Mouse (Mus musculus) liver, adult 2 months (tissue): ENCODE data around the gene Col23a1. TPM values are rescaled to one million over a fixed set of nuclear protein-coding genes. Genes with fewer than 3 reads are reported as not detected.

Source experiments
- DNase-seq: peaks from one replicate; pipeline ENCODE4 v3.0.0-alpha.2; 2011; ENCODE audit warnings: low read depth, low spot score; ENCODE audit errors: extremely low read depth
- H3K27ac ChIP-seq: fragments of 200-500 bp; replicated peaks from 2 replicates; pipeline ENCODE4 v1.5.1; 2012; ENCODE audit warnings: low read depth, mild to moderate bottlenecking, control low read depth, inconsistent platforms, low read length; ENCODE audit not compliant: insufficient read depth
- H3K27me3 ChIP-seq: fragments of 200-500 bp; 2 replicates; pipeline ENCODE4 v1.6.1; 2012; ENCODE audit warnings: mild to moderate bottlenecking, moderate library complexity, low read length, inconsistent platforms; ENCODE audit not compliant: control insufficient read depth, insufficient read depth
- H3K36me3 ChIP-seq: fragments of 200-500 bp; 2 replicates; pipeline ENCODE4 v1.6.1; 2012; ENCODE audit warnings: low read length, inconsistent platforms; ENCODE audit not compliant: control insufficient read depth, insufficient read depth
- H3K4me1 ChIP-seq: fragments of 200-500 bp; 2 replicates; pipeline ENCODE4 v1.6.1; 2011; ENCODE audit warnings: low read length; ENCODE audit not compliant: control insufficient read depth, insufficient read depth
- H3K4me3 ChIP-seq: fragments of 200-500 bp; 2 replicates; pipeline ENCODE4 v1.5.1; 2011; ENCODE audit warnings: low read depth, mild to moderate bottlenecking, control low read depth, low read length, moderate library complexity; ENCODE audit not compliant: insufficient read depth
- H3K79me2 ChIP-seq: fragments of 200-500 bp; 2 replicates; pipeline ENCODE4 v1.6.1; 2012; ENCODE audit warnings: inconsistent platforms, mild to moderate bottlenecking, low read length, moderate library complexity; ENCODE audit not compliant: control insufficient read depth, insufficient read depth
- H3K9ac ChIP-seq: fragments of 200-500 bp; 2 replicates; pipeline ENCODE4 v1.6.1; 2012; ENCODE audit warnings: low read depth, mild to moderate bottlenecking, control low read depth, inconsistent platforms, low read length
- CTCF ChIP-seq: fragments of 200-500 bp; IDR thresholded peaks from 2 replicates; pipeline ENCODE4 v1.5.1; 2011; ENCODE audit warnings: low read depth, low read length, control low read depth
- POLR2A ChIP-seq: fragments of 200-500 bp; IDR thresholded peaks from 2 replicates; pipeline ENCODE4 v1.6.1; 2011; ENCODE audit warnings: low read length, control low read depth; ENCODE audit not compliant: insufficient read depth; ENCODE audit errors: extremely low read depth
- WGBS: fragments of 180-500 bp; shearing (Covaris S2); methylation state at CpG from one replicate; pipeline ENCODE4 v1.1.7; 2018; 5-methylcytosine and 5-hydroxymethylcytosine counted together
- polyA plus RNA-seq: library from polyadenylated mRNA; depleted of rRNA; stranded (reverse); fragments of >200 nt; gene quantifications from 2 replicates; pipeline ENCODE4 v1.2.3, GENCODE M21; 2012
- total RNA-seq: library from RNA; depleted of rRNA; stranded (reverse); fragments of >200 nt; gene quantifications from 2 replicates; pipeline ENCODE4 v1.2.3, GENCODE M21; 2014

Col23a1 gene
- total and polyA plus RNA-seq, 2 experiments: 0.05 to 0.09 TPM

DNA sequence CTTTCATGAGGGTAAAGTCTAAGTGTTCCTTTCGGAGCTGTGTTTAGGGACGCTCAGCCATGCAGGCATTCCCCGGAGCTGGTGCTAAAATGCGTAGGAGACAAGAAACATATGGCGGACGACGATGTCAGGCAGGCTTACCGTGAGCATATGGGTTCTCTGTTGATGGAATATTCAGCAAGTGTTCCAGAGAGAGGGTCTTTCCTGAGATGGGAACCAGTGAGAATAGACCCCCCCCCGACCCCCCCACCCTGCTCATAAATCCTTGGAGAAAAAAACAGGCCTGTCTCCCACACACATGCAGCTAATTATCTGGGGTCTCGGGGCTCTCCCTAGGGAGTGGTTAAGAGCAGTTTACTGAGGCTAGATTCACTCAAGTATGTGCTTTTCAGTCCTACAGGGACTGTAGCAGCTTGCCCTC lies 212.7 kb downstream of the Col23a1 start:
- H3K27ac ChIP-seq: no peak overlapping the region
- H3K27me3 ChIP-seq: no peaks in the 10 kb centered on the region
- no peaks in the 10 kb centered on the region for H3K36me3 ChIP-seq
- peak; percentile 40 for DNase-seq
- H3K4me1 ChIP-seq: no peaks in the 10 kb centered on the region
- no peaks in the 10 kb centered on the region for H3K79me2 ChIP-seq
- H3K9ac ChIP-seq: no peak overlapping the region
- H3K4me3 ChIP-seq: no peak overlapping the region
- WGBS: 51% methylated on average over 10 of the region's 10 CpGs
- TF ChIP-seq POLR2A (no peak), CTCF (no peak)

- no peak for TF ChIP-seq POLR2A
- no peak for TF ChIP-seq CTCF
- DNase-seq: no peak
Observed at GRCm38 (mm10) chr11:51504946-51505345, 215.2 kb downstream of the Col23a1 start.

GRCm38 (mm10) chr11:51508053-51508452 lies 218.3 kb downstream of the Col23a1 start:
- TF ChIP-seq POLR2A (no peak), CTCF (no peak)
- no peak for DNase-seq
- H3K27me3 ChIP-seq: no peaks in the 10 kb centered on the region
- H3K4me3 ChIP-seq: no peak overlapping the region
- H3K27ac ChIP-seq: no peak overlapping the region
- no peak overlapping the region for H3K9ac ChIP-seq
- no peaks in the 10 kb centered on the region for H3K36me3 ChIP-seq
- no peaks in the 10 kb centered on the region for H3K4me1 ChIP-seq
- no peaks in the 10 kb centered on the region for H3K79me2 ChIP-seq
- WGBS: 69% methylated on average over 6 of the region's 6 CpGs

More at GRCm38 (mm10) chr11:51504946-51505345, 215.2 kb downstream of the Col23a1 start:
- no peaks in the 10 kb centered on the region for H3K36me3 ChIP-seq
- no peak overlapping the region for H3K9ac ChIP-seq
- H3K4me3 ChIP-seq: no peak overlapping the region
- no peak overlapping the region for H3K27ac ChIP-seq
- no peaks in the 10 kb centered on the region for H3K27me3 ChIP-seq
- no peaks in the 10 kb centered on the region for H3K4me1 ChIP-seq
- H3K79me2 ChIP-seq: no peaks in the 10 kb centered on the region
- WGBS: 77% methylated on average over 3 of the region's 3 CpGs

GRCm38 (mm10) chr11:51509211-51509610 lies 219.5 kb downstream of the Col23a1 start:
- no peak overlapping the region for H3K27ac ChIP-seq
- no peak overlapping the region for H3K4me3 ChIP-seq
- no peaks in the 10 kb centered on the region for H3K27me3 ChIP-seq
- no peaks in the 10 kb centered on the region for H3K79me2 ChIP-seq
- H3K36me3 ChIP-seq: no peaks in the 10 kb centered on the region
- peak; percentile 24 for DNase-seq
- WGBS: 85% methylated on average over 5 of the region's 5 CpGs
- no peaks in the 10 kb centered on the region for H3K4me1 ChIP-seq
- no peak overlapping the region for H3K9ac ChIP-seq
- no peak for TF ChIP-seq CTCF
- no peak for TF ChIP-seq POLR2A

DNA sequence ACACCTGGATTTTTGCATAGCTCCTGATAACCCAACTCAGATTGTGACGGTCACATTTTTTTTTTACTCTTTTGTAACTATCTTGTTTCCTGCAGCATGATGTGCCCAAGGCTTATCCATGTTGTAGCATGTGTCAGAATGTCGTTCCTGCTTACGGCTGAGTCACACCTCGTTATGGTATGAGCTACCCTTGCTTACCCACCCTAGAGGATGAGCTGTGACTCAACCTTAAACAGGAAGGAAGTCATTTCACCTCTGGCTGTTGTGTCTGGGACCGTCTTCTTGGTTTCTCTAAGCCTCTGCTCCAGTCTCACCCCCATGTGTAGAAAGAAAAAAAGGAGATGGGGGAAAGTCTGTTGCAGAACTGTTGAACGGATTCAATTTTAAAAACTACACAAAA lies 223.3 kb downstream of the Col23a1 start:
- no peaks in the 10 kb centered on the region for H3K4me1 ChIP-seq
- TF ChIP-seq POLR2A: no peak
- TF ChIP-seq CTCF: no peak
- no peak overlapping the region for H3K4me3 ChIP-seq
- WGBS: 78% methylated on average over 6 of the region's 6 CpGs
- no peaks in the 10 kb centered on the region for H3K36me3 ChIP-seq
- no peak overlapping the region for H3K27ac ChIP-seq
- no peaks in the 10 kb centered on the region for H3K79me2 ChIP-seq
- H3K27me3 ChIP-seq: no peaks in the 10 kb centered on the region
- no peak overlapping the region for H3K9ac ChIP-seq
- DNase-seq: no peak

DNA sequence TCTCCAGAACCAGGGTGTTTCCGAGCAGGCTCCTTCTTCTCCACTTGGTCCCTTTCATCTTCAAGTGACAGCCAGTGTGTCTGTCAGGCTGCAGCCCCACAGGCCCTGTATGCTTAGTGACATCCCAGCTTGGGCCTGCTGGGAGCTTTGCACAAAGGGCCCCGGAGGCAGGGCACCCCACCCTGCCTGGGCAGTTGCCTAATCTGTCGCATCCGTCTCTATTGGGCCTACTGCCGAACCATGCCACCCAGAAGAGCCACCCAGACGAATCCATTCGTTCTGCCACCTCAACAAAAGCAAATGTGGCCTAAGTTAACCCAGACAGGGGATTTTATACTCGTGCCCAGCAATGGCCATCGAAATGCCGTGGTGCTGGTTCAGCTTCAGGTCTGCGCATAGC lies 225.6 kb downstream of the Col23a1 start:
- no peak overlapping the region for H3K4me3 ChIP-seq

More for the DNA sequence above, 225.6 kb downstream of the Col23a1 start:
- Histone ChIP-seq H3K27ac (no peak overlapping the region), H3K79me2 (no peaks in the 10 kb centered on the region), H3K36me3 (no peaks in the 10 kb centered on the region), H3K27me3 (no peaks in the 10 kb centered on the region), H3K4me1 (no peaks in the 10 kb centered on the region), H3K9ac (no peak overlapping the region)
- TF ChIP-seq CTCF (no peak), POLR2A (no peak)
- 90% methylated on average over 11 of the region's 11 CpGs for WGBS
- no peak for DNase-seq
